Mouse (Mus musculus): Measurements from ENCODE around the gene Actl11. TPM values are rescaled to one million over a fixed set of nuclear protein-coding genes. Genes with fewer than 3 reads are reported as not detected.
A peak's percentile ranks its signal among the peaks of the same experiment; 100 is the strongest.

Actl11 gene
- total RNA-seq (2017), result not detected in 2 replicates

- no peak for ATAC-seq (replicated peaks; ENCODE audit: low read depth, poor library complexity, severe bottlenecking)
Observed at GRCm38 (mm10) chr9:107928169-107928568, at the start of gene Actl11. Gene Actl11 (plus strand): TSS chr9:107928469.

GRCm38 (mm10) chr9:107880411-107880810, 47.9 kb upstream of the Actl11 start:
- no peak for ATAC-seq (replicated peaks; ENCODE audit: low read depth, poor library complexity, severe bottlenecking)

- peak; percentile 97 for ATAC-seq (replicated peaks; ENCODE audit: low read depth, poor library complexity, severe bottlenecking)
Observed at GRCm38 (mm10) chr9:107887804-107888266, 40.4 kb upstream of the Actl11 start, which contains the start of gene Mon1a. Gene Mon1a (plus strand): TSS chr9:107888151.

- ATAC-seq (replicated peaks; ENCODE audit: low read depth, poor library complexity, severe bottlenecking), result peak; percentile 46
Observed at GRCm38 (mm10) chr9:107888267-107888850, 39.9 kb upstream of the Actl11 start.

- ATAC-seq (replicated peaks; ENCODE audit: low read depth, poor library complexity, severe bottlenecking), result no peak
Observed at GRCm38 (mm10) chr9:107890260-107890659, 38.0 kb upstream of the Actl11 start.

GRCm38 (mm10) chr9:107891023-107891422, 37.2 kb upstream of the Actl11 start:
- ATAC-seq (replicated peaks; ENCODE audit: low read depth, poor library complexity, severe bottlenecking), result no peak

GRCm38 (mm10) chr9:107898563-107898962, 29.7 kb upstream of the Actl11 start:
- ATAC-seq (replicated peaks; ENCODE audit: low read depth, poor library complexity, severe bottlenecking), result no peak

GRCm38 (mm10) chr9:107899855-107900254, 28.4 kb upstream of the Actl11 start:
- no peak for ATAC-seq (replicated peaks; ENCODE audit: low read depth, poor library complexity, severe bottlenecking)

GRCm38 (mm10) chr9:107900840-107901626, 27.2 kb upstream of the Actl11 start:
- peak; percentile 65 for ATAC-seq (replicated peaks; ENCODE audit: low read depth, poor library complexity, severe bottlenecking)

- no peak for ATAC-seq (replicated peaks; ENCODE audit: low read depth, poor library complexity, severe bottlenecking)
Observed at GRCm38 (mm10) chr9:107901627-107901914, 26.7 kb upstream of the Actl11 start.

- peak; percentile 81 for ATAC-seq (replicated peaks; ENCODE audit: low read depth, poor library complexity, severe bottlenecking)
Observed at GRCm38 (mm10) chr9:107904726-107905125, 23.5 kb upstream of the Actl11 start.

GRCm38 (mm10) chr9:107906252-107906966, 21.9 kb upstream of the Actl11 start, which contains the start of gene Mst1r:
Gene Mst1r (plus strand): TSS chr9:107906873.
- ATAC-seq (replicated peaks; ENCODE audit: low read depth, poor library complexity, severe bottlenecking), result peak; percentile 67

GRCm38 (mm10) chr9:107906967-107907800, 21.1 kb upstream of the Actl11 start:
- ATAC-seq (replicated peaks; ENCODE audit: low read depth, poor library complexity, severe bottlenecking), result no peak

- ATAC-seq (replicated peaks; ENCODE audit: low read depth, poor library complexity, severe bottlenecking), result no peak
Observed at GRCm38 (mm10) chr9:107907801-107908120, 20.5 kb upstream of the Actl11 start.

GRCm38 (mm10) chr9:107908410-107909158, 19.7 kb upstream of the Actl11 start:
- no peak for ATAC-seq (replicated peaks; ENCODE audit: low read depth, poor library complexity, severe bottlenecking)

- no peak for ATAC-seq (replicated peaks; ENCODE audit: low read depth, poor library complexity, severe bottlenecking)
Observed at GRCm38 (mm10) chr9:107910025-107910769, 18.1 kb upstream of the Actl11 start.

GRCm38 (mm10) chr9:107914764-107915420, 13.4 kb upstream of the Actl11 start:
- no peak for ATAC-seq (replicated peaks; ENCODE audit: low read depth, poor library complexity, severe bottlenecking)

- ATAC-seq (replicated peaks; ENCODE audit: low read depth, poor library complexity, severe bottlenecking), result no peak
Observed at GRCm38 (mm10) chr9:107917895-107918608, 10.2 kb upstream of the Actl11 start.

Measured in common myeloid progenitor, adult 5-6 weeks (primary cell).